Mouse (Mus musculus) thymus, postnatal 4 days (tissue): Measurements from ENCODE around the gene Sectm1a.
"Not testable (repeated sequence)": the region's sequence is repeated elsewhere in the genome, so short reads cannot be mapped to it uniquely, and the experiment has no call there.

Experiments used
- DNase-seq: peaks from one replicate; pipeline ENCODE4 v3.0.0; 2021

Gene Sectm1a

DNA sequence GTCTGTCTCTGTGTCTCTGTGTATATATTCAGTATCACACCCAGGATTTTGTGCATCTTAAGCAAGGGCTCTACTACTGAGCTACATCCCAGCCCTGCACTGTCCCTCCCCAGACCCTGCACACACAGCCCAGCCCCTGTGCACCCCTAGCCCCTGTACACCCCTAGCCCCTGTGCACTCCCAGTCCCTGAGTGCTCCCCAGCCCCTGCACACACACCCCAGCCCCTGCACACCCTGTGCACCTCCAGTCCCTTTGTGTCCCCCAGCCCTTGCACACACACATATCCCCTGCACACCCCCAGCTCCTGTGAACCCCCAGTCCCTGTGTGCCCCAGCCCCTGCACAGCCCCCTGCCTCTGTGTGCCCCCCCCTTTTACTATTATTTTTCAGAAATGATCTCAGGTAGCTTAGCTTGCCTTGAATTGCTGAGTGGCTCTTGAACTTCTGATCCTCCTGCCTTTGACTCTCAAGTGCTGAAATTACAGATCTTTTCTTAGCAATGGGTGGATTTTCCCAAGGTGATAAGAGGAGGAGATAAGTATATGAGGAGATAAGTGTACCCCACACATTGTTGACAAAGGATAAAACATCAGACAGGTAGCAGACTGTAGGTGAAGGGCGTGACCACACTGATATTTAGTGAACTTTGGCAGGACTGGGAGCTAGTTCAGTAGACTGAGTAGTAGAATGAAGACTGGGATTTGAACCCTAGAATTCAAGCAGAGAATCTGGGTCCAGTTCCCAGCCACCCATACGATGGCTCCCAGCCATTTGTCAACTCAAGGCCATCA, 8.9 kb upstream of the Sectm1a start:
- DNase-seq: no peak

DNA sequence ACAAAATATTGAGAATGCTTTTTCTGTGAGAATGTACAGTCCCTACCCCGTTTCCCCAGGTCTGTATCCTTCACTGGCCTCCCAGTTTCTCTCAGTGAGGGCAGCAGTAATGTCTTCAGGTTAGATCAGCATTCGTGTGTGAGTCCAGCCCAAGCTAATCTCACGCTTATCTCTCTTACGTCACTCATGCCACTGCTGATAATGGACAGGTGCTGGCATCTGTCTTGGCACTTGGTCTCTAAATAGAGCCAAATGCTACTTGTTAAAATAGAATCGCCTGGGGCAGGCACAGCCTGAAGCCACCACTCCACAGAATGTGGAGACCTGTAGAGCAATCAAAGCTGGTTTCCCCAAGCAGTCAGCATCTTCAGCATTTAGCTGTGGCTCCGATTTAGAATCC, 8.0 kb upstream of the Sectm1a start:
- no peak for DNase-seq

DNA sequence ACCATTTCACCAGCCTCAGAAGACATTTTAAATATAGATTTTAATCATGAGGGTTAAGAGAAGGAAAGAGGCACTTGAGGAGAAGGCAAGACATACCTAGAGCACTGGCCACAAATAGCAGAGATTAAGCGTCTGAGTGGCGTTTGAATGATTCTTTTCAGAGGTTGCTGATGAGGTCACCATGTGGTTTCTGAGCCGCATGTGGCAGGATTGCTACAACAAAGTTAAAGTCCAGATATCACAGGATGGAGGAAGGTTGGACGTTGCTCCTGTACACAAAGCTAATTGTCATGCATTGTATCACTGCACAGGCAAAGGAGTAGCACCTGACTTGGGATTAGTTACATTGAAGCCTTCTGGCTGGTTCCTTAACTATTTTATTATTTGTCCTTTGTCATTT, 5.3 kb upstream of the Sectm1a start:
- no peak for DNase-seq

DNA sequence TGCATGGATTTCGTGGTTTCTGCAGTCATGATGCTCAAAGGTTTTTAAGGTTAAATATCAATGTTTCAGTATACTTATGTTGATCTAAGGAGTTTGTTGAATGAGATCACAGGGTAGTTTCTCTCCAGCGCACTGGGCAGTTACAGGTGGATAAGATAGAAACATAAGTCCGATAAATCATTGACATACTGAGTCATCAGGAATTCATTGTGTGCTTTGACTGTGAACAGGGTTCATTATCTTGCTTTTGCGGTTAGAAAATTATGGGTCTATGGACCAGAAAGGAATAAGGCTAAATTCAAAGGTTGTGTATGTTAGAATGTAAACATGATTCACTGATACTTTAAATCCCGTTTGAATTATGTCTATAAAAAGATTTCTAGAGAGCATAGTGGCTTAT, 4.2 kb upstream of the Sectm1a start:
- DNase-seq: no peak

DNA sequence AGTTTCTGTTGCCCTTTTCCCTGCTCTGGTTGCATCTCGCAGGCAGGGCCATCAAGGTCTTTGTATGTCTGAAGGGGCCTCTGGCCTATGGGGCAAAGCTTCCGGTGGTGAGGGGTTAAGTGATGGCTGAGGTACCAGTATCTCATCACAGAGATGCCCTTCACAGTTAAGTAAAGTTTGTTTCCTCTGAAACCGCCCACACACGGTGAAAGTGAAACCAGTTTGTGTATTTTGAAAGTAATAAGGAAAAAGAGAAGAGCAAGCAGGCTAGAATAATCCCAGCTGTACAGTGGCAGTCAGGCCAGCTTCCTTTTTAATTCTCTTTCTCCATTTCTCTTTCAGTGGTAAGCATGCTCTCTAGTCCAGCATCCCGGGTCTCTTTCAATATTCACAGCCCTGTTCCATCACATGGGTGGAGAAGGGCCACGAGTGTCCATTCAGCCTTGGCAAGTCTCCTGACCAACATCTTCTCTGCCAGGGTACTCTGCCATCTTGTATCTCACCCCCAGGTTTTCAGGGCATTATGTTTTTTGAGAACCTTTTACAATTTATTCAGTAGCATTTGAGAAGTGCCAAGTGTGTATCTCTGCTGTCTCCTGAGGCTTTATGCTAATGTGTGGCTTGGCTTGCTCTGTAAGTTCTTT, 2.0 kb upstream of the Sectm1a start:
- DNase-seq: peak; percentile 33

DNA sequence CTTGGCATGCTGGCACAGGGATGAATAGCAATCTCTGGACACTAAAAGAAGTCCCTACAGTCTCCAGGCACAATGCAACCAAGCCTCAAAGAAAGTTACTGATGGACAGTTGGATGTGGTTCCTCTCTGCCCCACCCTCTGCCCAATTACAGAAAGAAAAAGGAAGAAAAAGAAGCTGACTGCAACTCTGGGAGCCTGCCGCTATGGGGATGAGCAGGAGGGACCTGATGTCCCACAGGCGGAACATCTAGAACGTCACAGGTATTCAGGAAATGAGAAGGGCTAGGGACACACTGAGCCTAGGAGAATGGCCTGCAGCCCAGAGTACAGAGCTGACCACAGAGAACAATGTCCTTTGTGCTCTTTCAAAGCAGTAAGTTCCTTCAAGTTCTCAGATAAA, 1.2 kb upstream of the Sectm1a start:
- no peak for DNase-seq

DNA sequence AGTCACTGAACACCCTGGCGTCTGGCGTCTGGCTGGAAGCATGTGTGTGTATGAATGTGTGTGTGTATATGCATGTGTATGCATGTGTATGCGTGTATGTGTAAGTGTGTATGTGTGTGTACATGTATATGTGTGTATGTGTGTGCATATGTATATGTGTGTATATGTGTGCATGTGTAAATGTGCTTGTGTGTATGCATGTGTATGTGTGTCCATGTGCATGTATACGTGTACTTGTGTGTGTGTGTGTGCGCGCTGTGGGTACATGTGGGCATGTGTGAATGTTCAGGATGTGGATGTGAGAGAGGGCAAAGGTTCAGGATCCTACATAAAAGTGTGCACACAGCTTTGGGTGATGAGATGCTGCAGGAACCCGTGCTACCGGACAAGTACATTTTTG, 690 bp downstream of the Sectm1a start:
- DNase-seq: no peak

DNA sequence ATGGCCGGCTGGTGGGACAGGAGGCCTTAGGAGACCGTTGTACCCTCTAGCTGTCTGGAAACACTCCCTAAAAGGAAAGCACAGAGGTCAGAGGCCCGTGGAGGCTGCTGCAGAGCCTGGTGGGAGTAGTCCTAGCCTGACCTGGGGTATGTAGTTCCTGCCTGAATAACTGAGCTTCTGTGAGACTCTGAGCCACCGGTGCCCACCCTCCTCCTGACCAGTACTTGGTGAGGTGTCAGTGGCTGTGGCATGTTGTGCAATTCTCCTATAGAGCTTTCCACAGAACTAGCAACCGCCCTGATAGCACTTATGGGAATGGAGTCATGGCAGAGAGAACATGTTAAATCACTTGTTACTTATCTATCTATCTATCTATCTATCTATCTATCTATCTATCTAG, 5.4 kb downstream of the Sectm1a start:
- no peak for DNase-seq

DNA sequence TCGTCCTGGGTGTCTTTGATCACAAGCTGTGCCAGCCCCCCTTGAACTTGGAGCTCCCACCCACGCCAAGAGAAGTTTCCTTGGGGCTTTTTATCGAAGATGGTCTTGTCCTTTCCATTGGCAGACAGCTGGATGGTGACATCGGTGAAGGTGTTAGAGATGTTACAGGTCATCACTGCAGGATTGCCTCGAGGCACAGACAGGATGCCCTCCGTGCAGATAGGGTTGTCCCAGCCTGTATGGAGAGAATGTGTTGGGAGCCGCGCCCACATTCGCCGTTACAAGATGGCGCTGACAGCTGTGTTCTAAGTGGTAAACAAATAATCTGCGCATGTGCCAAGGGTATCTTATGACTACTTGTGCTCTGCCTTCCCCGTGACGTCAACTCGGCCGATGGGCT, 11.4 kb downstream of the Sectm1a start:
- DNase-seq: not testable (repeated sequence)

DNA sequence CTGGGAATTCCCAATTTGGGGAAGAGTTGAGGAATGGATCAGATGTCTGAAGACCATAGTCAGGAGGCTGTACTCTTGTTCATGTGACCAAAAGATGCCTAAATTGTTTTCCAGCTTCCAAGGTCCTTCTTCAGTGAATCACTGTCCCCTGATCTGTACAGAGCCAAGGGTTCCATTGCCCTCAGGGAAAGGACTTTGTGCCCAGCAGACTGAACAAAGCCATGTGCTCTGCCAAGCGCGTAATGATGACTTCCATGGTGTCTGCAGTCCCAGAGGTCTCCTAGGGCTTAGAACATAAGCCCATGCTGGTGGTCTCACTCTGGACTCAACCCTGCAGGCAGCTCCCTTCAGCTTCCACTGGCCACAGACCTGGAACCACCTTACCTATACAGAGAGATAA, 13.1 kb downstream of the Sectm1a start:
- no peak for DNase-seq

DNA sequence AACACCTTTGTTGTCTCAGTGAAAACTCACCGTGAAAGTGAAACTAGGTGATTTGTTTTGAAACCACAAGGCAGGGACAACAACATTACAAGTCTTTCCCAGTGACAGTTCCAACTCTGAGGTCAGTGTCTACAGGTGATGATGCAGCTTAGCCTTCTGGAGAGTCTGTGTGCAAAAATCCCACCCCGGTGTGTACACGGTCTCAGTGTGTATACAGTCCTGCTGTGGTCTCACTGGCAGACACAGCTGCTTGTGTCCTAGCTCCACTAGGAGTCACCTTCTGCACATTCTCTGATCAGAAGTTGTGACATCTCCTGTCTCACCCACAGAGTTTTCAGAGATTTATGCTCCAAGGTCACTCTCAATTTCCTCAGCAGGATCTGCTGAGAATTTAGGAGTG, 16.8 kb downstream of the Sectm1a start:
- DNase-seq: no peak

DNA sequence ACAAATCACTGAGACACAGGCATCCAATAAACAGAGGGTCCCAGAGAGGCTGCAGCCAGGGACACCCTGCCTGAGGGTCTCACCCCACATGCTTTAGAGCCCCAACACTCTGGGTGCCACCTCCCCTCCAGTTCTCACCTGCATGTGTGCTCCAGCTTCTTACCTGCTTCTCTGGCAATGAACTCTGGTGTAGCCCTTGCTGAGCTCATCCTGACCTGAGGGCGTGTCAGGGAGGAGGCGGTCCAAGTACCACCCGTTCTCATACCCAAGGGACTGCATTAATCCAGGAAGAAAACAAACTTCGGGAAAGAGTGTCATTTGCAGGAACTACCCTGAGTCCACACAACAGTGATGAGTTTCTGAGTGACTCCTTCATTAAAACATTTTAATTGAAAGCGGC, 17.6 kb downstream of the Sectm1a start, which contains the start of gene Sectm1b:
Sectm1b (minus strand) TSS at position 191 of the 400 bp plus-strand sequence.
- no peak for DNase-seq

DNA sequence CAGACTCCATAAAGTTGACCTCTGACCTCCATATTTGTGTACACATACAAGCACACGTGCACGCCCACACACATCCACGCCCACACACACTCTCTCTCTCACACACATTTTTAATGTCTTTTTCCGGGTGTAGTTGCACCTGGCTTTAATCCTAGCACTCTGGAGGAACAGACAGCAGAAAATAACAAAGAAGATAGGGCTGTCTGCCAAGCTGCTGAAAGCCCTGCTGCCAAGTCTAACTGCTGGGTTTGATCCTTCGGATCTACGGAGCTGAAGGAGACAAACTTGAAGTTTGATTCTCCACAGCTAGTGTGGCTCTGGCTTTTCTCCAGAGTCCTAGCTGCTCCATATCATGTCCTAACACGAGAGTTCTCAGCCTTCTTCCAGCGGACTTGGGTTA, 19.4 kb downstream of the Sectm1a start:
- DNase-seq: no peak

DNA sequence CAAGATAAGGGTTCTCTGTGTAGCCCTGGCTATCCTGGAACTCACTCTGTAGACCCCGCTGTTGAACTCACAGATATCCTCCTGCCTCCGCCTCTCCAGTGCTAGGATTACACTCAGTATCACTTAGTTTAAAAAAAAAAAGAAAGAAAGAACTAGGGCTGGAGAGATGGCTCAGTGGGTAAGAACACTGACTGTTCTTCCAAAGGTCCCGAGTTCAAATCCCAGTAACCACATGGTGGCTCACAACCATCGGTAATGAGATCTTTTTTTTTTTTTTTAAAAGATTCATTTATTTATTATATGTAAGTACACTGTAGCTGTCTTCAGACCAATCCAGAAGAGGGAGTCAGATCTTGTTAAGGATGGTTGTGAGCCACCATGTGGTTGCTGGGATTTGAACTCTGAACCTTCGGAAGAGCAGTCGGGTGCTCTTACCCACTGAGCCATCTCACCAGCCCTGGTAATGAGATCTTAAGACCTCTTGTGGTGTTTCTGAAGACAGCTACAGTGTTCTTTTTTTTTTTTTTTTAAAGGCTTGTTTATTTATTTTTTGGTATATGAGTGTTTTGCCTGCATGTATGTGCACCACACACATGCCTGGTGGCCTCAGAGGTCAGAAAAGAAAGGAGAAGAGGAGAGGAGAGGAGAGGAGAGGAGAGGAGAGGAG, 20.5 kb downstream of the Sectm1a start:
- not testable (repeated sequence) for DNase-seq

DNA sequence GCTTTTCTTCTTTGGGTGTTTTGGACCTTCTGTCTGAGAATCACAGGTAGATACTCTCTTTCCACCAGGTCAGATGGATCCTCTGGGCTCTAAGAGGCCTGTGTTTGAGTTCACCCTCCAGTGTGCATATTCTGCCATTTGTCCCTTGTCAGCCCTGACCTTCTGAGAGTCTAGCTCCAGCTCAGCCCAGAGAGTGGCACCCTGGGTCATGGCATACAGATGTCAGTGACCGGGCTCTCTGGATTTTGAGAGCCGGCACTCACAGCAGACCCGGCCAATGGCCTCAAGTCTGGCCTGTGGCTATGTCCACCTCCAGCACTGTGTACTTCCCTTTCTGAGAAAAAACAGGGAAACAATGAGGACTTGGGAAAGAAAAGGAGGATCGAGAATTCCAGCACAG, 21.5 kb downstream of the Sectm1a start:
- no peak for DNase-seq

DNA sequence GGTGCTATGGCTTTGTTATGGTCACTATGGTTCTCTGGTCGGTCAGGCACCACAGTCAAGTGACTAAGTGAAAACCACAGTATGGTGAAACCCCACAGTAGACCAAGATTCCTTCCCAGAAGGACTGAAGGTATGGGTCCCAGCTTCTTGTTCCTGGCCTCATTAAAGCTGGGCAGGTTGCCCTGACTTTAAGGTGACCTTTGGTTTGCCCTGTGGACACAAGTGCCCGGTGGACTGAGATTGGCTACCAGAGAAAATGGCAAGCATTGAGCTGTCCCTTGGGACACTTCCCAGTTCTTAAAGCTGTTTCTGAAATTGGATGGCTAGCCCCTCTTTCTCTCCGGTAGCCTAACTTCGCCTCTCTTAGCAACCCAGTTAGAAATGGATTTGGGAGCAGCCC, 22.1 kb downstream of the Sectm1a start:
- DNase-seq: no peak

DNA sequence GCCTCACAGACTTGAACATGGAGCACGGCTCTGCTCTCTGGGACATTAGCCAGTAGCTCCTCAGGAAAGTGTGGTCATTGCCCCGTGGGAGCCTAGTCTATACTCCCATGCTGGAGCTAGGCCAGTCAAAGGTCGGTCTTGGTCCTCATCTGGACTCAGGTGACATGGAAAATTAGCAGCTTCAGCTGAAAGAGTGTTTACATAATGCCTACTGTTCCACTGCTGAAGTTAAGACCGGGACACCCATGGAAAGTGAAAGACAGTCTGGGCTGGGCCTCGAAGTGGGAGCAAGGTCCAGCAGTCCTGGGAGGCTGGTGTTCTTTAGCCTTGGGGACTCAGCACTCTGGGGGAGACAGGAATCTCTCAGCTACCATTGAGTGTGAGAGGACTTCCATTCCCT, 22.9 kb downstream of the Sectm1a start:
- DNase-seq: no peak

DNA sequence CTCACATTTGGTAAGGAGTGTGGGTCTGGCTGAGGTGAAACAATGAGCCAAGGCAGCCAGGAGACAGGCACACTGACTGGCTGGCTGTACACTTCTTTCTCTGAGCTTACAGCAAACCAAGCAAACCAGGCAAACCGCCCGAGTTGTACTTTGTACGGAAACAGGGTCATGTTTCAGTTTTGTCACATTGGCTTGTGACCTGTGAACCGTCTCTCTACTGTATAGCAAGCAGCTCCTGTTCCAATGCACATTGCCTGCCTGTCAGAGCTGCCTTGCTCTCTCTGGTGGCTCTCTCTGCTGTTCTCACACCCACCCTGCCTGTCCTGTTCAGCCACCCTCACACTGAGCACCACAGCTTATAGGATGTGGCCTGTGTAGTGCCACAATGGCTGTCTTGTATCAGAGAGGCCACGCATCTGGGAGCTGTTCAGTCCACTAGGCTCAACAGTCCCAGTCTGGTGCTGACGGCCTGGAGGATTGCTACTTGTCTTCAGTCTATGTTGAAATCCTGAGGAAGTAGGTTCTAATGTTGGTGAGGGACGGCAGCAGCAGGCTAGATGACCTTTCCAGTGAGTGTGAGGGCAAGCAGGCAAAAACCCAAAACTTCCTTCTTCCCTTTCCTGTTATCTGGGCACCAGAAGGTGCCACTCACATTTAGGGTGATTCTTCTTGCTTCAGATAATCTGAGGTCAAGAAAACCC, 24.3 kb downstream of the Sectm1a start:
- DNase-seq: no peak

DNA sequence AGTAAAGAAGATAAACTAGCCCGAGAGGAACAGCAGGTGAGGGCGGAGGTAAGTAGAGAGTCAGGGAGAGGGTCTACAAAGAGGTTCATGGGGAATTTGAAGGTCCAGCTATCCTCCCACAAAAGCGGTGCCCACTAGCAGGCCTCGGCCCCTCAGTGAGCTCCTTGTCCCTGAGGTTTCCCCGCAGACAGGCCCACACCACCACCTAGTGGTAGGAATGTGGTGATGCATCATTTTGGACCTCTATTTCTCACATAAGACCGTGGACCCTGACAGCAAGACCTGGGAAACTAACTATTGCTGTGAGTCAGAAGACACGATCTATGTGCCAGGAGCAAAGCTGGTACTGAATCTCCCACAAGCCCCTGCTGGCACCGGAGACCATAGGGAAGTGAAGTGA, 27.5 kb downstream of the Sectm1a start:
- peak; percentile 79 for DNase-seq

DNA sequence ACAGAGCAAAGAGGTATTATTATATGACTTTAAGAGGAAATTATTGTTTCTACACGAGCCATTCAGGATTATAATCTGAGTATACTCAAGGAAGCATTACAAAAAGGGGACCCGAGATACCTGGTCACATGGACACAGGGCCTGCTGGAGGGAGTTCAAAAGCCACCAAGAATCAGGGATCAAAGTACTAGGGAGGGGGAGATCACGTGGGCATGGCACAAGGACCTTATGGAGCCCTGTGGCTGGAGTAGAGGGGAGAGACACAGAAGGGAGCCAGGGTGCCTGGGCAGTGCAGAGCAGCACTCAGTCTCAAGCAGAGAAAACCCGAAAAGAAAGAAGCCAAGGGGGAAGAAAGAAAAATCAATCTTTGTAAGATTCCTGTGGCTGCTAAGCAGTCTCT, 28.6 kb downstream of the Sectm1a start:
- no peak for DNase-seq

DNA sequence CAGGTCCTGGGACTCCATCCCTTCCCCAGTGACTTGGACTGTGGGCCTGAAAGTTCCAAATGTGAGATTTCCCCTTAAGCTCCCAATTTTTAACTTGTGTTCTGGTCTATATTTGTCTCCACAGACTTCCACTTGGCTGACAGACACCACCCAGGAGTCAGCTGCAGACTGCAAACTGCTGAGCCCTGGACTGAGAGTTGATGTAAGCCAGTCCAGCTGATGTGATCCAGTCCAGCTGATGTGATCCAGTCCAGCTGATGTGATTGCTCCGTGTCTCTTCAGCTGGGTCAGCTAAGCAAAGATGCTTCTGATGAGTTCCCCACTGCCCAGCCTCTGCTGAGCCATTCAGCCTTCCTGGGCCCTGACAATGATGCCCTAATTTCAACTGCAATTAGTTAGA, 29.2 kb downstream of the Sectm1a start:
- no peak for DNase-seq

DNA sequence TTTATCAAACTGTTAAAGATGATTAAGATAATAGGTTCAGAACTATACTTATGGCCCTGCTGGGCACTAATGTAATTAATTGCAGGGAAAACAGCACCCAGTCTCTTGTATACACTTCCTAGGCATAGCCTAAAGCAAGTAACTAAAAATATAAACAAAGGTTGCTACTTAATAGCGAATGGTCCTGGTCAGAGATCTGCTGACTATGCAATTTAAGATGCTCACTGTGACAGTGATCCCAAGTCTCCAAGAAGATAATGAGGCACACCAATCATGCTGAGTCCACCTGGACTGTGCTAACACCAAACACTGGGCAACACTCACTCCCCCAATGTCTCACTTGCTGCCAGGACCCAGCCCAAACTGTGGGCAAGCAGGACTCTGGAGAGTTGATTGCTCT, 31.2 kb downstream of the Sectm1a start:
- DNase-seq: no peak

DNA sequence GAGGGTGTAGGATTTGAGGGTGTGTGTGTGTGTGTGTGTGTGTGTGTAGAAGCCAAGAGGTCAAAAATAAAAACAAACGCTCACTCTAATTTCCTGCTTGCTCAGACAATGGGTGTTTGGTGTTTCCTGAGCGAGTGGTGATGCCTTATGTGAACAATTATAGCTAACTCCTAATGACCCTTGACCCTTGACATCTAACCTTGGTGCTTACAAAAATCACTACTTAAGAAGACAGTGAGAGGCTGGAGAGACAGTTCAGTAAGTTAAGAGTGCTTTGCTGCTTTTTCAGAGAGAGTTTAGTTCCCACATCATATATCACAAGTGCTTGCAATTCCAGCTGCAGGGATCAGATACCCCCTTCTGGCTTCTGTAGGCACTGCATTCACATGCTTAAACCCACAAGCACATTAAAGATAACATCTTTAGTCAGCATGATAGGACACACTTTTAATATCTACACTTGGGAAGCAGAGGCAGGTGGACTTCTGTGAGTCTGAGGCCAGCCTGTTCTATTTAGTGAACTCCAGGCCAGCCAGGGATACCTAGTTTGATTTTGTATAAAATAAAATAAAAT, 33.1 kb downstream of the Sectm1a start:
- DNase-seq: peak; percentile 42
